Mouse (Mus musculus): ENCODE results near the gene Dkkl1. TPM values are rescaled to one million over a fixed set of nuclear protein-coding genes. Genes with fewer than 3 reads are reported as not detected.

Dkkl1 gene
- polyA plus RNA-seq, 1 experiment = 1,348 TPM

DNA sequence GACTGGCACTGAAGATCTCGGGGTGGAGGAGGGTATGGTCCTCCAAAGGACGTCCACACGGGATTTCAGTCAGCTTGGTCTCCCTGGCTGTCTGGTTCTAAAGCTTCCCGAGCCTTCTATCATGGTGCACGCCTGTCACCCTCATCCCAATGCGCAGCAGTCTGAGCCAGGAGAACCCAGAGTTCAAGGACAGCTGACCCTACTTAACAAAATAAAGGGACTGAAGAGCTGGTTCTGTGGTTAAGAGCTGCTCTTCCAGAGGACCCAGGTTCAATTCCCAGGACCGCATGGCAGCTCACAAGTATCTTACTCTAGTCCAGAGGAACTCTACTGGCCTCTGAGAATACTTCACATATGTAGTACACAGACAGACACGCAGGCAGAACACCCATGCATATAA is 17.1 kb upstream of the Dkkl1 start:
- no peaks in the 10 kb centered on the region for H3K27me3 ChIP-seq (ENCODE audit: control insufficient read depth, insufficient read depth, low read length)
- TF ChIP-seq POLR2A (IDR thresholded peaks at IDR 0.05; ENCODE audit: control insufficient read depth, low read depth, low read length) = no peak
- no peak overlapping the region for H3K27ac ChIP-seq (ENCODE audit: control insufficient read depth, insufficient read depth, low read depth, low read length)
- no peaks in the 10 kb centered on the region for H3K36me3 ChIP-seq (ENCODE audit: control insufficient read depth, insufficient read depth, low read length)
- H3K4me1 ChIP-seq (ENCODE audit: control insufficient read depth, insufficient read depth, low read length) = peaks cover 6% of the 10 kb centered on the region
- no peak overlapping the region for H3K4me3 ChIP-seq (ENCODE audit: control insufficient read depth, low read depth, low read length)

DNA sequence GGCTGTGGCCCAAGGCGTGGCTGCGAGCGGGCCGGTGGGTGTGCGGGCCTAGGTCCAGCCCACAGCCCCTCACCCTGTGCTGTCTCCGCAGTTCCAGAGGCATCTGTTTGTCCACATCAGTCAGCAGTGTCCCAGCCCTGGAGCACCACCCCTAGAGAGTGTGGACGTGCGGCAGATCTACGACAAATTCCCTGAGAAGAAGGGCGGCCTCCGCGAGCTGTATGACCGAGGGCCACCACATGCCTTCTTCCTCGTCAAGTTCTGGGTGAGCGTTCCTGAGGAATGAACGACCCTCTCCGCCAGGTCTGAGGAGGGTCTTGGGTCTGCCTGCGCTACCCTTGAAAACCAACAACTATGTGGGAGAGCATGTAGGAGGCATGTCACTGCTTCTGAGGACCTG is 16.6 kb upstream of the Dkkl1 start:
- Histone ChIP-seq H3K36me3 (ENCODE audit: control insufficient read depth, insufficient read depth, low read length) (no peaks in the 10 kb centered on the region), H3K27ac (ENCODE audit: control insufficient read depth, insufficient read depth, low read depth, low read length) (no peak overlapping the region), H3K27me3 (ENCODE audit: control insufficient read depth, insufficient read depth, low read length) (no peaks in the 10 kb centered on the region), H3K4me1 (ENCODE audit: control insufficient read depth, insufficient read depth, low read length) (peaks cover under 1% of the 10 kb centered on the region), H3K4me3 (ENCODE audit: control insufficient read depth, low read depth, low read length) (no peak overlapping the region)
- TF ChIP-seq POLR2A (IDR thresholded peaks at IDR 0.05; ENCODE audit: control insufficient read depth, low read depth, low read length) = no peak
- TF ChIP-seq CTCF (IDR thresholded peaks at IDR 0.05; ENCODE audit: control insufficient read depth, insufficient read depth, insufficient replicate concordance, low read depth, low read length) = no peak

DNA sequence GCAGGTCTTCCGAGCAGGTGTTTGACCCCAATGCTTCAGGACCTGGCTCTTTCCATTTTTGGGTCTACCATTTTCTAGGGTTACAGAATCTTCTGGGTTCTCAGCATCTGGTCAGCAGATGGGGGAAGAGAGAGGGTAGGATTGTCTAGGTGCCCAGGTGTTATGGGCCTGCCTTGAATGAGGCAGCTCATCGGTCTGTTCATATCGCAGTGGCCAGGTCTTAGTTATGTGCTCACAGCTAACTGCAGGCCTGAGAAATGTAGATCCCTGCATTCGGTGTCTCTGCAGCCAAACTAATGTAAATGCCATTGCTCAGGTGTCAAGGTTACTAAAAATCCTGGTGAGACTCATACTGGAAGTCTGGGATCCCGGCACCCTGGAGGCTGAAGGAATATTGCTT is 14.5 kb upstream of the Dkkl1 start:
- TF ChIP-seq CTCF (IDR thresholded peaks at IDR 0.05; ENCODE audit: control insufficient read depth, insufficient read depth, insufficient replicate concordance, low read depth, low read length) (no peak), POLR2A (IDR thresholded peaks at IDR 0.05; ENCODE audit: control insufficient read depth, low read depth, low read length) (no peak)
- Histone ChIP-seq H3K4me3 (ENCODE audit: control insufficient read depth, low read depth, low read length) (no peak overlapping the region), H3K27ac (ENCODE audit: control insufficient read depth, insufficient read depth, low read depth, low read length) (no peak overlapping the region), H3K4me1 (ENCODE audit: control insufficient read depth, insufficient read depth, low read length) (no peaks in the 10 kb centered on the region), H3K36me3 (ENCODE audit: control insufficient read depth, insufficient read depth, low read length) (no peaks in the 10 kb centered on the region), H3K27me3 (ENCODE audit: control insufficient read depth, insufficient read depth, low read length) (no peaks in the 10 kb centered on the region)

DNA sequence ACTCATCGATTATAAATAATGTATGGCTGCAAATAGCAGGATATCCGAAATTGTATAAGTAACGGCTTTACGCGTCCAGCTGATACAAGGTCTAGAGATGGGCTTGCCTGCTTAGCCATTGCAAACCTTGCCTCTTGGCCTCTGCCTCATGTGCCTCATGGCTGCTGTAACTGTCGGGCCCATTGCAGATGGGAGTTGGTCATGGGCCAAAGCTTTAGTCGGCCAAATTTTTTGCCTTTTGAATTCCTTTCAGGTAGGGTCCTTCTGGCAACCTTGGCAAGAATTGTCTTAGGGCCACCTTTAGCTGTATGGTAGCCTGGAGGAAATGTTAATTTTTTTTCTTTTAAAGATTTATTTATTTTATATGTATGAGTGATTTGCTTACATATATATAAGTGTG is 12.9 kb upstream of the Dkkl1 start:
- Histone ChIP-seq H3K36me3 (ENCODE audit: control insufficient read depth, insufficient read depth, low read length) (no peaks in the 10 kb centered on the region), H3K4me1 (ENCODE audit: control insufficient read depth, insufficient read depth, low read length) (peaks cover 2% of the 10 kb centered on the region)

DNA sequence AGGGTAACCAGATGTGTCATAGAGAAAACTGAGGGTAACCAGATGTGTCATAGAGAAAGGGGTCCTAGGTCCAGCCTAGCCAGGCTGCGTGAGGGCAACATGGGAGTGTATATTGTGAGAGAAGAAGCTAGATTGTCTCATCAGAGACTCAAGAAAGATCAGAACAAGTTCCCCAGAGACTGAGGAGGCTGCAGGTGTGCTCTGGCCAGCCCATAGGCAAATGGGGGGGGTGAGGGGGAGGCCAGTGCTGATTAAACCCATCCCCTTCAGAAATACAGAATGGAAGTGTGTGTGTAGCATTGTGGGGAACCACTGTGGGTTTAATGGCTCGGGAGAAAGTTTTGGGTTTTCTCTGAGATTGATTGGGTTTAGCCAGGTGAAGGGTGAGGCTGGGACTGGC is 9.7 kb upstream of the Dkkl1 start:
- TF ChIP-seq POLR2A (IDR thresholded peaks at IDR 0.05; ENCODE audit: control insufficient read depth, low read depth, low read length) (no peak), CTCF (IDR thresholded peaks at IDR 0.05; ENCODE audit: control insufficient read depth, insufficient read depth, insufficient replicate concordance, low read depth, low read length) (no peak)
- Histone ChIP-seq H3K4me1 (ENCODE audit: control insufficient read depth, insufficient read depth, low read length) (peaks cover 7% of the 10 kb centered on the region), H3K27me3 (ENCODE audit: control insufficient read depth, insufficient read depth, low read length) (no peaks in the 10 kb centered on the region), H3K4me3 (ENCODE audit: control insufficient read depth, low read depth, low read length) (peak overlapping the region; percentile 59), H3K36me3 (ENCODE audit: control insufficient read depth, insufficient read depth, low read length) (no peaks in the 10 kb centered on the region), H3K27ac (ENCODE audit: control insufficient read depth, insufficient read depth, low read depth, low read length) (no peak overlapping the region)

More for the DNA sequence above, 12.9 kb upstream of the Dkkl1 start:
- TF ChIP-seq CTCF (IDR thresholded peaks at IDR 0.05; ENCODE audit: control insufficient read depth, insufficient read depth, insufficient replicate concordance, low read depth, low read length) (no peak), POLR2A (IDR thresholded peaks at IDR 0.05; ENCODE audit: control insufficient read depth, low read depth, low read length) (no peak)
- Histone ChIP-seq H3K27me3 (ENCODE audit: control insufficient read depth, insufficient read depth, low read length) (no peaks in the 10 kb centered on the region), H3K4me3 (ENCODE audit: control insufficient read depth, low read depth, low read length) (no peak overlapping the region), H3K27ac (ENCODE audit: control insufficient read depth, insufficient read depth, low read depth, low read length) (no peak overlapping the region)

DNA sequence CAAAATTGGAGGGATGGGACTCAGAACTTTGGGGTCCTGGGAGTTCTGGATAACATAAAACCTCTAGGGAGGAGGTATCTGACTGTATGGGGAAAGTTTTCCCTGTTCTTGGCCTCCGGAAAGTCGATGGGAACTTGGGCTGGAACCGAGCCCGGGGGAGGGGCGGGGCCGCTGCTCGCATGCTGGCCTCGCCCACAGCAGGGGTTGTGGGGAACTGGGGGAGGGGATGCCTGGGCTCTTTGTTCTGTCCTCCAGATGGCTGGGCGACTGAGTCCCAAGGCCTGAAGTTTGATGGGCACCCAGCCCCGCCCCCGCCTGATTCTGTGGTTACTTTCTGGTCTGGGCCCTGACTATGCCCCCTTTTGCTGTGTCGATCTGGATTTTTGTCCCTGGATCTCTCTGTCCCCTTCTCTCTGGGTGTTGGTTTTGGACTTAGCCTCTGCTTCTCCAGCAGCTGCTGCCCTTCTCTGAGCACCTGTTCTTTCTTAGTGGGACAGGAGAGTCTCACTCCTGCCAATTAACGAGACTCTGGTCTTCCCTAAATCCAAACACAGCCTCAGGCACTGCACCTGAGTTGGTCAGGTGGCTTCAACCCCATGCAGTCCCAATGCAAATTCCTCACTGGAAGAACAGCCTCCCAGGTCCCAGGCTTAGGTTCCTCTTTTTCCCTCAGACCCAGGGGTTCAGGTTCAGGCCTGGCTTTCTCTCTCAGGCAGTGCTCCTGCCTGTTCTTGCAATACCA is 4.7 kb upstream of the Dkkl1 start:
- Histone ChIP-seq H3K4me3 (ENCODE audit: control insufficient read depth, low read depth, low read length) (peak overlapping the region; percentile 80), H3K27me3 (ENCODE audit: control insufficient read depth, insufficient read depth, low read length) (no peaks in the 10 kb centered on the region), H3K36me3 (ENCODE audit: control insufficient read depth, insufficient read depth, low read length) (no peaks in the 10 kb centered on the region), H3K4me1 (ENCODE audit: control insufficient read depth, insufficient read depth, low read length) (peaks cover 12% of the 10 kb centered on the region), H3K27ac (ENCODE audit: control insufficient read depth, insufficient read depth, low read depth, low read length) (no peak overlapping the region)
- TF ChIP-seq CTCF (IDR thresholded peaks at IDR 0.05; ENCODE audit: control insufficient read depth, insufficient read depth, insufficient replicate concordance, low read depth, low read length) = no peak
- TF ChIP-seq POLR2A (IDR thresholded peaks at IDR 0.05; ENCODE audit: control insufficient read depth, low read depth, low read length) = no peak

DNA sequence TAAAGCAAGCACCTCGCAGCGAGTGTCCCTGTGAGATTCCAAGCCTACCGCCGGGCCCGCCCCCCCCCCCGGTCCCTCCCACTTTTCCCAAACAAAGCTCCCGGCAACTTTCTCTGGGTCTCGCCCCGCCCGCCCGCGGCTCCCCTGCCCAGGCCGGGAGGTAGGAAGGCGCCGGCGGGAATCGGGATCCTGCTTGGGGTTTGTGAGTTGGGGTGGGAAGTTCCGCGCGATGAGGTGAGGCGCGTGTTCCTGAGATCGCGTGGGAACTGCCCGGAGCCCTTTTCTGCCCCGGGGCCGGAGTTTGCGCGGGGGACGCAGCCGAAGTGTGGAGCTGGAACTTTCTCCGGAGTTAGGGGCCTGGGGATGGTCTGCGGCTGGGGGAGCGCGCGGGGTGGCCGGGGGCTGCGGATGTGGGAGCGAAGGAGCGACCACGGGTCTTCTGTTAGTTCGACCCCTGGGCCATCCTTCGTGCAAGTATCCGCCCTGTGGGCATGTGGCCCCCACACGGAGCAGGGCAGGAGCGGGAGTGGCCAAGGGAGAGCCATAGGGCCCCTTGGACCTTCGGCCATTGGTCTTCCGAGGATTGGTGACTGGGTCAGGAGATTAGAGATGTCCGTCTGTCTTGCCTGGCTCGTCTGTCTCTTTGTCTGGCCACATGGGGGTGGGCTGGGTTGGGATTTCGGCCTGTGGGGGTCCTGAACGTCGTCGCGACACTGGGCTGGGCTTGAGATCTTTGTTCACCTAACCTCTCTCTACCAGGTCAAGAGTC is 3.9 kb upstream of the Dkkl1 start, which contains the start of gene Tead2:
Tead2 (plus strand) TSS at position 81 of the 769 bp plus-strand sequence.
- Histone ChIP-seq H3K27me3 (ENCODE audit: control insufficient read depth, insufficient read depth, low read length) (no peaks in the 10 kb centered on the region), H3K4me1 (ENCODE audit: control insufficient read depth, insufficient read depth, low read length) (peaks cover 14% of the 10 kb centered on the region), H3K4me3 (ENCODE audit: control insufficient read depth, low read depth, low read length) (peak within 1 kb of the TSS; percentile 80), H3K27ac (ENCODE audit: control insufficient read depth, insufficient read depth, low read depth, low read length) (no peak within 1 kb of the TSS), H3K36me3 (ENCODE audit: control insufficient read depth, insufficient read depth, low read length) (peaks cover 4% of the 10 kb centered on the region)
- TF ChIP-seq POLR2A (IDR thresholded peaks at IDR 0.05; ENCODE audit: control insufficient read depth, low read depth, low read length) = no peak
- no peak for TF ChIP-seq CTCF (IDR thresholded peaks at IDR 0.05; ENCODE audit: control insufficient read depth, insufficient read depth, insufficient replicate concordance, low read depth, low read length)
